Mouse (Mus musculus) testis, adult 2 months (tissue): ENCODE measurements around the gene Dcst2. TPM values are rescaled to one million over a fixed set of nuclear protein-coding genes. Genes with fewer than 3 reads are reported as not detected.

Experiments used
- H3K27ac ChIP-seq: fragments of 200-500 bp; 2 replicates; pipeline ENCODE4 v1.5.1; 2012; ENCODE audit warnings: low read depth, low read length; ENCODE audit not compliant: control insufficient read depth, insufficient read depth
- H3K27me3 ChIP-seq: fragments of 200-500 bp; 2 replicates; pipeline ENCODE4 v1.6.1; 2012; ENCODE audit warnings: mild to moderate bottlenecking, low read length, moderate library complexity; ENCODE audit not compliant: control insufficient read depth, insufficient read depth
- H3K36me3 ChIP-seq: fragments of 200-500 bp; 2 replicates; pipeline ENCODE4 v1.6.1; 2012; ENCODE audit warnings: mild to moderate bottlenecking, low read length; ENCODE audit not compliant: control insufficient read depth, insufficient read depth
- H3K4me1 ChIP-seq: fragments of 200-500 bp; 2 replicates; pipeline ENCODE4 v1.6.1; 2012; ENCODE audit warnings: low read length; ENCODE audit not compliant: control insufficient read depth, insufficient read depth
- H3K4me3 ChIP-seq: fragments of 200-500 bp; 2 replicates; pipeline ENCODE4 v1.5.1; 2012; ENCODE audit warnings: low read depth, mild to moderate bottlenecking, low read length, moderate library complexity, mixed read lengths; ENCODE audit not compliant: control insufficient read depth
- CTCF ChIP-seq: fragments of 200-500 bp; IDR thresholded peaks from 2 replicates; pipeline ENCODE4 v1.5.1; 2012; ENCODE audit warnings: low read depth, mild to moderate bottlenecking, inconsistent platforms, low read length, moderate library complexity; ENCODE audit not compliant: control insufficient read depth, insufficient read depth, insufficient replicate concordance
- POLR2A ChIP-seq: fragments of 200-500 bp; IDR thresholded peaks from 2 replicates; pipeline ENCODE4 v1.6.1; 2012; ENCODE audit warnings: low read depth, mild to moderate bottlenecking, inconsistent platforms, low read length, moderate library complexity; ENCODE audit not compliant: control insufficient read depth
- polyA plus RNA-seq: library from polyadenylated mRNA; depleted of rRNA; stranded (reverse); fragments of >200 nt; gene quantifications from 2 replicates; pipeline ENCODE4 v1.2.3, GENCODE M21; 2012

The Dcst2 gene
- polyA plus RNA-seq, 1 experiment = 110 TPM

DNA sequence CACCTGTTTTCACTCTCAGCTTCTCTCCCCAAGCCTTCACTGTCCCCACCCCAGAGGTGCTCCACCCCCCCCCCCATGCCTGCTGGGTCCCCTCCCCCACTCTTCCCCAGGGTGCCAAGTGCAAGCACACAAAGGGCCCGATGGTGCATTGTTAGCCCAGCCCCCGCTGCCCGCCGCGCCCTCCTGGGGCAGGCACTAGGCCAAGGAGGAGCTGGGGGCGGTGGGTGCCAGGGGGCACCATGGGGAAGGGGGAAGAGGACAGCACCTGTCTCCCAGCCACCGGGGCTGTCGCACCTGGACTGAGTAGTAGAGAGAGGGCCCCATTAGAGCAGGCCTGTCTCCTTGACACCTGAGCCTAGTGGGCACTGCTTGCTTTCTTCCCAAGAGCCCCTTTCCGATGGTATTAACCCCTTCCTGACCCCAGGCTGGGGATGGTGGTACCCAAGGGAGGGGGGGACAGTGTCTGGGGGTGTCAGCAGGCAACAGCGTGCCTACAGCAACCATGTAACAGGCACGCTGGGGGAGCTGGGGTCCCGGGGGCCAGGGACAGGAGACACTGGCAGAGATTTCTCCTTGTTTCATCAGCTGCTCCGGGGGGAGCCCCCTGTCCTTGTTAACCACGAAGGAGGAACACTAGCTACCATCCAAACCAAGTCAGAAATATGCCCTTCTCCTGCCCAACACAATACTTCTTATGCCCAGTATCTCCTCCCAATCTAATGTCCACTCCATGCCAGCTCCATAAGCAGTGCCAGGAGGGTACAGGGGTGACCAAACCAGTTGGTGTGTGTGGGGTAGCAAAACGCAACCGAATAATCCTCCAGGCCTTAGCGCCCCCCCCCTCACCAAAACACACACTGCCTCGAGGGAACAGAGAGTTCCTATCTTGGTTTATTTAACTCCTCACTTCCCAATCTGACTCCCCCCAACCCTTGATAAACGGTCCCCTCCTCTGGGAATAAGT lies 29.2 kb downstream of the Dcst2 start:
- peaks cover 22% of the 10 kb centered on the region for H3K4me1 ChIP-seq

DNA sequence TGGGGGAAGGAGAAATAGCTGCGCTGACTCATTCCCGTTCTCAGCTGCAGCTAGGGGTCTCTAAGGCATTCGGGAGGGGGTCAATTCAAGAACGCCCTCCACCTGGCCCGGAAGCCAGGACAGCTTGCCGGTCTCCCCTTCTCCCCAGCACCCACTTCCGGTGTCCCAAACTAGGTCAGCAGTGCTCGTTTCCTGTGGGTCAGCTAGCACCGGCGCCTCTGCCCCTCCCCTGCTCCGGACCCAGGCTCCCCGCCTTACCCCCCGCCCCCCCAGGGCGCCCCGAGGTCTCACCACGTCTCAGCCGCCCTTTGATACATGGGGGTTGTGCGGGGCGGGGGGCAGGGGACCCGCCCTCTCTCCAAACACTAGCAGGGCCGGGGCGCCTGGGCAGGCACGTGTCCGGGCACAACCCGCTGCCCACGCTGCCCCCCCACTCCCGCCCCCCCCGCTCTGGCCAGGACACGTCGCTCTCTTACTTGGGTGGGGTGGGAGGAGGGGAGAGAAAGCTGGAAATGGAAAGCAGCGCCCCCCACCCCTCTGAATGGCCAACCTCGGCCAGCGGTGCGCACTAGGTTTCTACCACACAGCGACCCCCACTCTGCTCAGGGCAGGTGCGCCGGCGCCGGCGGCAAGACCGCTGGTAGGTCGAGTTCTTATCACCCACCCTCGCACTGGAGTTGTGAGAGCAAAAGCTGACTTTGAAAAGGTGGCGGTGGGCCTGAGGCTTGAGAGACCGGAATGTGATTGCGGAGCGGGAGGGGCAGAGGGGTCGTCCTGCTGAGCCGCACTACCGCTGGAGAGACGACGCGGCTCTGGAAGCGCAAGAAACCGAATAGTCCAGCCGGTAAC lies 30.1 kb downstream of the Dcst2 start:
- peak overlapping the region; percentile 88 for H3K27ac ChIP-seq
- H3K4me1 ChIP-seq = peaks cover 25% of the 10 kb centered on the region
- no peaks in the 10 kb centered on the region for H3K36me3 ChIP-seq
- H3K4me3 ChIP-seq = peak overlapping the region; percentile 88
- no peaks in the 10 kb centered on the region for H3K27me3 ChIP-seq
- TF ChIP-seq CTCF (no peak), POLR2A (no peak)

More for the DNA sequence above, 29.2 kb downstream of the Dcst2 start:
- Histone ChIP-seq H3K36me3 (no peaks in the 10 kb centered on the region), H3K27me3 (no peaks in the 10 kb centered on the region), H3K27ac (peak overlapping the region; percentile 54), H3K4me3 (peak overlapping the region; percentile 88)
- TF ChIP-seq CTCF = no peak
- TF ChIP-seq POLR2A = no peak

DNA sequence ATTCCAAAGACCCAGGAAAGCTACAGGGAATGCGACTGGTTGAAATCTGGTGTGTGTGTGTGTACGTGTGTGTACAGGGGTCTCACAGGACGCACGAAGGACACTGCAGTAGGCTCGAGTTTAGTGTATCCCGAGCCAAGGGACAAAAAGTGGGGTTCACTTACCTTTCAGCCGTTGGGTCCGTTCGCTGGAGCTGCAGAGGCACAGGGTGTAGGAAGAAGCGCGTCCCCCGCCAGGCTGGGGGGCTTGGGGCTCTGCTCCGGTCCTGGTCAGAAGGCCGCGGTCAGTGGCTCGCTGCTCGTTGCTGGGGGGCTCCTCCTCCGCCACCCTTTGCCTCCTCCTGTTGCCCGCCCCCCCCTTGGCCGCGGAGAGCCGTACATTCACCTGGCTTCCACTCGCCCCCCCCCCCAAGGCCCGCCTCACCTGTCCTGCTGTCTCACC lies 31.1 kb downstream of the Dcst2 start:
- H3K36me3 ChIP-seq = no peaks in the 10 kb centered on the region
- peaks cover 26% of the 10 kb centered on the region for H3K4me1 ChIP-seq
- peak overlapping the region; percentile 82 for H3K27ac ChIP-seq
- TF ChIP-seq CTCF (no peak), POLR2A (no peak)
- H3K4me3 ChIP-seq = peak overlapping the region; percentile 90
- no peaks in the 10 kb centered on the region for H3K27me3 ChIP-seq

- Histone ChIP-seq H3K27me3 (no peaks in the 10 kb centered on the region), H3K36me3 (no peaks in the 10 kb centered on the region), H3K4me1 (peaks cover 26% of the 10 kb centered on the region), H3K4me3 (peak overlapping the region; percentile 85), H3K27ac (peak overlapping the region; percentile 93)
- TF ChIP-seq POLR2A (peak; percentile 31), CTCF (no peak)
These were observed 31.8 kb downstream of the Dcst2 start for GRCm38 (mm10) chr3:89393605-89394004.

DNA sequence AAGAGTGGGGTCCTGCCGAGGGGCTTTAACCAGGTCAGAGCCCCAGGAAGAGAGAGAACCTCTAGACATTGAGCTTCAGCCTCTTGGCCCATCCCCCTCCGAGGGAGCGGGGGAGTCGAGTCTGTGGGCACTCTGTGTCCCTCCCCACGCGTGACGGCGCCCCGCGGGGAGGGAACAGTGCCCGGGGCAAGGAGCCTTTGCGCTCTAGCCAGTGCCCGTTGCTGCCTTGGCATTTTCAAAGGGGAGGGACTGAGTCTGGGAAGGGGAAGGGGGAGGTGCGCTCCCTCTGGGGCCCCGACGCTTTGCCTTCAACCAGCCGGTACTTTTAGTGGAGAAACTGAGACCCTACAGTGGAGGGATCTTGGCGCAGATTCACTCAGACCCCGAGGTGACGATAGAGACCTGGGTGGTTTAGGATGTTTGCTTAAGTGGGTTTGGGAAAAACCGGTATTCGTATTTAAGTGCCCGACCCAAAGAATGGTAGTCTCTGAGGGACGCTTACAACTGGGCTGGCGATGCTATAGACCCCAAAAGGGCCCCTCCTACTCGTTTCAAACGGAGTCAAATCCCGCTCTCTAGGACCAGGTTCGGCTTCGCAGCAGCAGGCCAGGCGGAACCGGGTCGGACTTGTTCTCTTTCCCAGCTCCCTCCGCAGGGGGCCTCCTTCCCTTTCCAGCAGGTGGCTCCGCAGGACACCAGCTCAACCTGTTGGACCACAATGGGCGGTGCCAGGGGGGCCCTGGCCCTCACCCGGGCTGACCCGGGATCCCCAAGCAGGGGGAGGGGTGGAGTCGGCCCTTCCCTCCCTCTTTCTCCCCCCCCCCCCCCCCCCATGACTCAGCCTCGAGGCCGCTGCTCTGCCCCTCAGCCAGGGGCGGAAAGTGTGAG lies 32.5 kb downstream of the Dcst2 start, which contains the start of gene Zbtb7b:
Gene Zbtb7b, minus strand, starts transcription at position 771 of the 888 bp plus-strand sequence.
- H3K4me1 ChIP-seq = peaks cover 26% of the 10 kb centered on the region
- TF ChIP-seq POLR2A (no peak), CTCF (no peak)

DNA sequence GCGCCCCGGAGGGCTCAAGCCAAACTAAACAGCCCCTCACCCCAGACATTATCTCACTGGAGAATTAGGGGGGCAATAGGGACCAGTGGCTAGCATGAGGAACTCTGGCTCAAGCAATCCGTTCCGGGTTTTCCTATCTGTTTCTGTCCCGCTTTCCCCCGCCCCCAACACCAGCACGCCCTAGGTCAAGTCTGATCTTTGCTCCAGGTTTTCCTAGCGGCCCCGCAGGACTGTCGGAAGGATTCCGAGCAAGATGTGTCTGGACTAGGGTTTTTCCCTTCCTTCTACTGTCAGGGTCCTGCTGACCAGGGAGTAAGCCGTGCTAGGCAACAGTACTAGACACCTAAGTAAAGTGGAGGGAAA lies 33.1 kb downstream of the Dcst2 start:
- 0 out of 2 replicates have a peak, but pooled peaks have one; percentile 35 for TF ChIP-seq POLR2A
- TF ChIP-seq CTCF = no peak
- H3K36me3 ChIP-seq = no peaks in the 10 kb centered on the region
- H3K4me1 ChIP-seq = peaks cover 26% of the 10 kb centered on the region
- peak overlapping the region; percentile 30 for H3K4me3 ChIP-seq
- peak overlapping the region; percentile 61 for H3K27ac ChIP-seq
- H3K27me3 ChIP-seq = no peaks in the 10 kb centered on the region

More for the DNA sequence above, 32.5 kb downstream of the Dcst2 start, which contains the start of gene Zbtb7b:
- Histone ChIP-seq H3K4me3 (peak within 1 kb of the TSS; percentile 85), H3K27ac (peak within 1 kb of the TSS; percentile 93), H3K27me3 (no peaks in the 10 kb centered on the region), H3K36me3 (no peaks in the 10 kb centered on the region)
